Mouse (Mus musculus): ENCODE data around the gene Tsc1.

- TF ChIP-seq ZC3H11A (IDR thresholded peaks at IDR 0.05; ENCODE audit: borderline replicate concordance, low read depth, low read length) (no peak), MAFK (IDR thresholded peaks at IDR 0.05; ENCODE audit: insufficient read depth, low read depth, low read length) (no peak), ZNF384 (IDR thresholded peaks at IDR 0.05; ENCODE audit: low read depth, low read length) (no peak), CHD2 (IDR thresholded peaks at IDR 0.05; ENCODE audit: low read depth, low read length) (no peak), HCFC1 (IDR thresholded peaks at IDR 0.05; ENCODE audit: borderline replicate concordance, insufficient read depth, low read length) (no peak)
These were observed 45.0 kb upstream of the Tsc1 start for GRCm38 (mm10) chr2:28596021-28596420.

Data from ES-E14 (cell line).